Mouse (Mus musculus) erythroid progenitor cell, adult 5-6 weeks (primary cell): ENCODE data around the gene Ddi1. TPM values are rescaled to one million over a fixed set of nuclear protein-coding genes. Genes with fewer than 3 reads are reported as not detected.
"Not testable (repeated sequence)": the region's sequence is repeated elsewhere in the genome, so short reads cannot be mapped to it uniquely, and the experiment has no call there.

Experiments
- ATAC-seq: replicated peaks from 2 replicates; pipeline ENCODE4 v1.8.0; 2016; ENCODE audit warnings: moderate number of reproducible peaks, mild to moderate bottlenecking, moderate TSS enrichment, inconsistent platforms; ENCODE audit not compliant: poor library complexity, low FRiP score, severe bottlenecking
- total RNA-seq, 2 experiments: library from RNA; stranded (forward) in 1 of 2; stranded (reverse) in 1 of 2; fragments of 150-400 nt in 1 of 2; fragments of 186-747, 209-891 nt in 1 of 2; gene quantifications; 2 replicates each; pipeline versions ENCODE4 v1.2.3 to v1.2.4; 2015 to 2017; ENCODE audit warnings: low replicate concordance in 2 of 2

Gene Ddi1
- total RNA-seq (2015; ENCODE audit: low replicate concordance) (not detected in 2 replicates), total RNA-seq (2017; ENCODE audit: low replicate concordance) (0.26 TPM in 1 of 2 replicates, not detected in the other)

DNA sequence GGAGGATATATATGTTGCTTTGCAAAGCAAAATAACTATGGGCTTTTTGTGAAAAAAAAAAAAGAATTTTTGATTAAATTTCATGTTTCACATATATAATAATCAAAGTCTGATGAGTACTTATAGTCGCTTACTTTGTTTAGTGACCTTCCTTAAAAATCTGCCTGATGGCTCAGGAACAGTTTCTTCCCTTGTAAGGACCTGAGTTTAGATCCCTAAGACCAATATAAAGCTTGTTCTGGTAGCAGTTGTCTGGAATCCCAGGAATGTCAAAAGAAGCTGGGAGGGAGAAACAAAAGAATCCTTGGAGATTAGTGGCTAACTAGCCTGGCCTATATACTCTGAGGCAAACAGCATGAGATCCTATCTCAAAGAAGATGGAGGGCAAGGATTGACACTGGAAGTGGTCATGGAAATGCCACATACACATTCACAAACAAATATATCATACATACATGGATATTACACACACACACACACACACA lies at the start of gene Ddi1:
TSS of gene Ddi1 (minus strand) at position 51 of the 485 bp plus-strand sequence.
- ATAC-seq, result no peak

GRCm38 (mm10) chr9:6317114-6317513 lies 47.5 kb upstream of the Ddi1 start:
- no peak for ATAC-seq

GRCm38 (mm10) chr9:6305847-6306246 lies 36.2 kb upstream of the Ddi1 start:
- peak; percentile 63; the same call in 1 of the 2 replicates for ATAC-seq

GRCm38 (mm10) chr9:6304590-6304989 lies 34.9 kb upstream of the Ddi1 start:
- no peak for ATAC-seq

GRCm38 (mm10) chr9:6302050-6302449 lies 32.4 kb upstream of the Ddi1 start:
- ATAC-seq, result no peak

DNA sequence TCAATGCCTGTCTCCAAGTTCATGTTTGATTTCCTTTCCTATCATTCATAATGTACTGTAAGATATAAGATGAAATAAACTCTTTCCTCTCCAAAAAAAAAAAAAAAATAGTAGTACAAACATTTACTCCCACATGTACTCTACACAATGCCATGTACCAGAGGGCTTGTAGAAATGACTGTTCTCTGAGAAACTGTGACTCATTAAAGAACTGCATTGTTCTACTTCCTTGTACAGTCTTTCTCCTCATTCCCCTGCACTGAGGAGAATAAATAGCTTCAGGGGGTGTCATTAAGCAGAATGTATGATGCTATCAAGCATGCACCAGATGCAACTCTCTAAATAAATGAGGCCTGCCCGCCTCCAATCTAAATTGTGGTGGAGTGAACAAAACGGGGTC lies 28.9 kb upstream of the Ddi1 start:
- ATAC-seq, result no peak

DNA sequence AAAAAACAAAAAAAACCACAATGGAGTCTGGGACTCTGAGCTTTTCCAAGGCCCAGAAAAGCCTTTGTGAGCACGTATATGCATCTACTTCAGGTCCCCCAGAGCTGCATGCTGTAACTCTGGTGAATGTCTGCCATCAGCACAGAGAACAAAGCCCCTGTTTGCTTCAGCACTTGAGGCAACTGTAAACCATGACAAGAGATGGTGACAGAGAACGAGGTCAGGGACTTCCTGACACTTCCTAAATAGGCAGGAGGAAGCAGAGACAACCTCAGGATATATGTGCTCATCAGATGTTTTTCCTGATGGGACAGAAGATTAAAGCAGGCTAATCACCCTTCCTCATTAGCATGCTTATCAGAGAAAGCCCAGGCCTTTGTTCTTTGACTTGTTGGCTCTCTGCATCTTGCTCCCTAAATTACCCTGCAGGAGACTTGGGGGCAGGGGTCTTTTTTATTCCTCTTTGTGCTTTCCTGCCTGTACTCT lies 19.6 kb upstream of the Ddi1 start:
- no peak for ATAC-seq

DNA sequence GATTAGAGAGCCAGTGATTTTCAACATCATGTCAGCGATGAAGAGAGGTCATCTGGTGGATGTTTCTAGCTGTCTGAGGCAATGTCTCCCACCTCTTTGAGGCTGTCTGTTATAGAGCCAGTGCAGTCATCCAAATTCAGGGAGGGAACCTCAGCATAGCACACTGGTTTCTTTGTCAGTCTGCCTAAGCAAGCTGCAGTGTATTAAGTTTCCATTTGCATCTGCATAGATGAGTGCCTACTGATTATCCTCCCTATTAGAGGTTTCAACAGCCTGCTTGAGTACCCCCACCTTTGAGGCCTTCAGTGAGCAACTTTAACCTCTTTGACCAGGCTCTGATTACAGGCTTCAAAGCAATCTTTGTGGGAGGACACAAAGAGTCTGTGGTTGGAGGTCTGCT lies 17.1 kb upstream of the Ddi1 start:
- no peak for ATAC-seq

DNA sequence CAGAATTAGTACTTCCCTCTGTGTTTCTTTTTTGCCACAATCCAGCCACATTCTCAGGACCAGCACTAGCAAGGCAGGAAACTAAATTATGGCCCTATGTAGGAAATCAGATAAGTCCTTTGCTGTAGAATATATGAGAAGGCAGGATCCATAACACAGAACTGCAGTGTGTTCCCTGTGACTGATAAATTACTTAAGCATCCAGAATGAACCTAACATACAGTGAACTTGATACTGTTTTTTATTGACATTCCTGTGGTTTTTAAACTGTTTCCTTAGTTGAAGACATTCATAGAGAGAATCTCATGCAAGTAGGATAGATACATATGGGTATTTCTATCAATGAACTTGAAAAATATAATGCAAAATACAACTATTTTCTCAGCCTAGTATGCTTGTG lies 7.9 kb upstream of the Ddi1 start:
- ATAC-seq, result no peak

DNA sequence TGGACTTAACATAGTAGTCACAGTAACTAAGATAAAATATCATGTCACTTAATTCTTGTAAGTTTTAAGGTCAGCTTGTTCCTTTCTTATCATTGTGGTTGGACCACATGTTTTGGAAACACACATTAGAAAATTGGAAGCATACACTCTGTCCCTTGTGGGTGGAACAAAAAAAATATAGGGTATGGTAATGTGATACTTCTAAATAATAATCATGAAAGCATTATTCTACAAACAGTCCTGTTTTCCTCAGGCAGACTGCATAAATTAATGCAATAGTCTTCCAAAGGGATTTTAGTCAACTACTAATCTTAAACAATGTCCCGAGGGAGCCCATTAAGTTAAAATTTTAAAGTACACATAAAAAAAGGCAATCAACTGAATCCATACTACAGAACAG lies 6.7 kb upstream of the Ddi1 start:
- ATAC-seq, result no peak

DNA sequence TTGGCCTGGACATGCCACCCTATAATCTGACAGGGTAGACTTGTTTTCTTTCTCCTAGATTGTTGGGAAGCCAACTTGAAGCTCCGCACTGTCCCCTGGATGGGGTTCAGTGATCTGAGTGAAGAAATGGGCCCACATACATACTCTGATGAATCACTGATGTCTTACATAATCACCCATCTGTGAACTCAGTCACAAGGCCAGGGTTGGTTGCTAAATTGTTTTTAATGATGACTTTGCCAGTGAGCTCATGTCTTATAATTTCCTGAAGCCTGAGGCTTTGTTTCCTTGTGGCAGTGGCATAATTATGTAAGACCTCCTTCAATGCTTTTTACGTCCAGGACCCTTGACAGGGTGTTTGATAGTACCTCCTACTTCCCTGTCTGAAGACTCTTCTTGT lies 4.8 kb downstream of the Ddi1 start:
- no peak for ATAC-seq

- ATAC-seq, result no peak
Measured at GRCm38 (mm10) chr9:6257072-6257471, 12.6 kb downstream of the Ddi1 start.

- no peak for ATAC-seq
Measured at GRCm38 (mm10) chr9:6251990-6252389, 17.7 kb downstream of the Ddi1 start.

DNA sequence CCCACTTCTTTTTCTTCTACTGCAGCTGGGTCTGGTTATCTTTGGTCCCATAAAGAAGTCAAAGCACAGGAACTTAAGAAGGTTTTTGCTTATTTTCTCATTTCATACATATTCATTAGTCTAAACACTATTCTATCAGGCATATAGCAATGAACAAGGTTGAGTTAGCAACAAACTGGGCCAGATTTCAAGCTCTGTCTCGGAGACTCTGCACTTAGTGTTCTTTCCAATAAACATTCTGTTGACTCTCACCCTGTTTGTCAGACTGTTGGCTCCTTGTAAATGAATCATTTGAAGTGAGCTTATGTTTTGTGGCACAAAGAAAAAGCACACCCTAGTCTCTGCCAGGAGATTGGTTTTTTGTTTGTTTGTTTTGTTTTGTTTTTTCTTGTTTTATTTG lies 19.3 kb downstream of the Ddi1 start:
- ATAC-seq, result no peak

DNA sequence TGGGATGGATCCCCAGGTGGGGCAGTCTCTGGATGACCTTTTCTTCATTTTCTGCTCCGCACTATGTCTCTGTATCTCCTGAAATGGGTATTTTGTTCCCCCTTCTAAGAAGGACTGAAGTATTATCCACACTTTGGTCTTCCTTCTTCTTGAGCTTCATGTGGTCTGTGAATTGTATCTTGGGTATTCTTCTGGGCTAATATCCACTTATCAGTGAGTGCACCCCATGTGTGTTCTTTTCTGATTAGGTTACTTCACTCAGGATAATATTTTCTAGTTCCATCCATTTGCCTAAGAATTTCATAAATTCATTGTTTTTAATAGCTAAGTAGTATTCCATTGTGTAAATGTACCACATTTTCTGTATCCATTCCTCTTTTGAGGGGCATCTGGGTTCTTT lies 33.7 kb downstream of the Ddi1 start:
- ATAC-seq, result not testable (repeated sequence)

- no peak for ATAC-seq
Measured at GRCm38 (mm10) chr9:6217505-6217904, 52.1 kb downstream of the Ddi1 start.

GRCm38 (mm10) chr9:6212862-6213261 lies 56.8 kb downstream of the Ddi1 start:
- no peak for ATAC-seq

Other genes starting within 250 kb of the Ddi1 start
- 1.1 and 4.6 TPM in 2 replicates for gene Pdgfd, start 101.3 kb downstream of the Ddi1 start, total RNA-seq (2015; ENCODE audit: low replicate concordance)
- 1.4 and 3.0 TPM in 2 replicates for gene Pdgfd, start 101.3 kb downstream of the Ddi1 start, total RNA-seq (2017; ENCODE audit: low replicate concordance)